Mouse (Mus musculus) lung, postnatal 0 days (tissue): ENCODE measurements around the gene Capn7.

ENCODE experiments used
- CTCF ChIP-seq: IDR thresholded peaks from 2 replicates; pipeline ENCODE4 v1.5.1; 2016; ENCODE audit warnings: antibody characterized with exemption, mild to moderate bottlenecking
- EP300 ChIP-seq: IDR thresholded peaks from 2 replicates; pipeline ENCODE4 v1.6.1; 2016; ENCODE audit warnings: antibody characterized with exemption, mild to moderate bottlenecking, control low read depth

GRCm38 (mm10) chr14:31394822-31395532 is 58.5 kb downstream of the Capn7 start:
- no peak for TF ChIP-seq EP300
- peak; percentile 48 for TF ChIP-seq CTCF
